Mouse (Mus musculus) limb, embryonic 13.5 days (tissue): ENCODE data around the gene Ckap2l. TPM values are rescaled to one million over a fixed set of nuclear protein-coding genes. Genes with fewer than 3 reads are reported as not detected.

Experiments
- polyA plus RNA-seq: library from polyadenylated mRNA; unstranded; fragments of >200 nt; fragmentation: Nextera tagmentation; extraction: Ambion mirVana; gene quantifications from 2 replicates; pipeline ENCODE4 v1.2.1, GENCODE M21; 2015

The Ckap2l gene
- polyA plus RNA-seq, 1 experiment from 2014 or later, result 45.2 TPM

Other genes with a start within 250 kb of the Ckap2l start
- 0.09 and 0.14 TPM in 2 replicates for gene Vinac1, start 249.0 kb downstream of the Ckap2l start, polyA plus RNA-seq
- gene Ttl, start 231.3 kb downstream of the Ckap2l start, polyA plus RNA-seq, result 19.4 and 22.0 TPM in 2 replicates
- gene Polr1b, start 196.2 kb downstream of the Ckap2l start, polyA plus RNA-seq, result 28.6 and 30.4 TPM in 2 replicates
- gene Chchd5, start 167.5 kb downstream of the Ckap2l start, polyA plus RNA-seq, result 29.1 and 30.1 TPM in 2 replicates
- gene Slc20a1, start 98.4 kb downstream of the Ckap2l start, polyA plus RNA-seq, result 33.8 and 35.5 TPM in 2 replicates
- gene Il1a, start 12.8 kb upstream of the Ckap2l start, polyA plus RNA-seq, result 0.10 and 0.14 TPM in 2 replicates
- gene Il1b, start 73.9 kb upstream of the Ckap2l start, polyA plus RNA-seq, result 0.45 TPM in 1 of 2 replicates, not detected in the other
- gene F830045P16Rik, start 239.4 kb upstream of the Ckap2l start, polyA plus RNA-seq, result 0.09 TPM in 2 replicates